Mouse (Mus musculus) embryonic stem cell, embryonic (primary cell): ENCODE measurements around the gene Pla1a.

ENCODE experiments used
- CTCF ChIA-PET, 4 experiments: fragments of 300-600 bp in 2 of 4; fragments of 350-600 bp in 2 of 4; sonication (Branson Sonifier 250); formaldehyde crosslinking; loops; one replicate each; lab custom pipeline; 2022; ENCODE audit warnings: inconsistent platforms in 2 of 4; lab: Charles Lee
- POLR2A ChIA-PET, 4 experiments: fragments of 300-600 bp in 2 of 4; fragments of 350-600 bp in 2 of 4; sonication (Branson Sonifier 250); formaldehyde crosslinking; loops; one replicate each; lab custom pipeline; 2022; ENCODE audit warnings: antibody characterized with exemption in 4 of 4, inconsistent platforms in 1 of 4; lab: Charles Lee

The Pla1a gene

DNA sequence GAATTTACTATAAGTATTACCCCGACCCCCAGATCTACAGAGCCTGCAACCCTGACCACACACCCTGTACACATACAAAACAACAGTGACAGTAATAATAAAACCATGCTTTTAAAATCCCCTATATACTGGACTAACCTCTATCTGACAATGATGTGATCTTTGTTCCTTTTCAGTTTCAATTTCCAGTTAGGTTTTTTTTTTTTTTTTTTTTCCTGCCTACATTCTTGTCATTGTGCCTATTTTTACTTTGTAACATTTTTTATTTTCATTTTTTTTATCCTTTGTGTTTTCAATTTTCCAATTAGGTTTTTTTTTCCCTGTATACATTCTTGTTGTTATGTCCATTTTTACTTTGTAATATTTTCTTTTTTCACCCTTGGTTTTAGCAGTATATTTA lies 7.1 kb downstream of the Pla1a start:
- CTCF ChIA-PET: no interaction called here
- POLR2A ChIA-PET: interaction anchor here in 2 of 4 experiments (0.6 to 5.6 kb wide), 2 partner anchors 10 to 109 kb away, joined by 3 to 41 read pairs; no protein-coding TSS in a partner anchor

DNA sequence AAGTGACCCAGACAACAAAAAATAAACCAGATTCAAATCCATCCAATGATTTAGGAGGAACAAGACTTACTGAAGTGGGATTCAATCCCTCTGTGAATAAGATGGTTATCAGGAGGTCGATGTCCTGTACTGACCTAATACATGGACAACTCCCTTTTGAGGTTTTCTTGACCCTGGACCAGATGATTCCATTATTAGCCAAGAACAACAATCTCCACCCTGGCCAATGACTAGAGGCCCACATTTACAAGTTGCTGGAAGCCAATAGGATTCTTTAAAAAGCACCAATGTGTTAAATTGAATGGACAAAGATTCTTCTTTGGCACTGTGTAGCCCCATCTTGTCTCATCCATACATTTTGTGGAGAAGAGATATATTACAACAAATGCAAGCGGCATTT lies 7.6 kb downstream of the Pla1a start:
- POLR2A ChIA-PET: interaction anchor here in 2 of 4 experiments (0.6 to 2.9 kb wide), 6 partner anchors 8 to 337 kb away, joined by 3 to 12 read pairs (median 4); partner anchors contain the start of genes Gsk3b (in 1 of the 2) and Pla1a (in 1 of the 2)
- CTCF ChIA-PET: no interaction called here

DNA sequence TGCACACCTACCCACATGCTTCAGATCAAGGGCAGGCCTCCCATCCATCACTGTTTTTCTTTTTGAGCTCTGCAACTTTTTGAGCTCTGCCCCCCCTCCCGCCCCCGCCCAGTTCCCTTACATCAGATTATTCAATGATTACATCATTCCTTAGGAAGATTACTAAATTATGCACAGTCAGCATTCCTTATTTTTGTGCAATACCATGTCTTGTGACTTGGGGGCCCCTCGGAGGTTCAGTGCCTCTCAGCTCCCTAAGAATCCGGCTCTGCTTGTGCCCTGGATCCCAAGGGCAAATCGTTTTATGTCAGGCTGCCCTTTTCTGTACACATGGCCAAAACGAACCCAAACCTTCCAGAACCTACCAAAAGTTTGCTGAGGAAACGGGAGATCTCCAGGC lies 18.0 kb downstream of the Pla1a start:
- CTCF ChIA-PET: interaction anchor here in 1 of 4 experiments (1.4 kb wide), 1 partner anchor 15 kb away, joined by 3 read pairs; no protein-coding TSS in a partner anchor
- POLR2A ChIA-PET: interaction anchor here in 3 of 4 experiments (0.6 to 3.8 kb wide), 34 partner anchors 8 to 86 kb away, joined by 3 to 41 read pairs (median 4); partner anchors contain the start of genes Pla1a (in 2 of the 3) and Adprh (in 1 of the 3)

DNA sequence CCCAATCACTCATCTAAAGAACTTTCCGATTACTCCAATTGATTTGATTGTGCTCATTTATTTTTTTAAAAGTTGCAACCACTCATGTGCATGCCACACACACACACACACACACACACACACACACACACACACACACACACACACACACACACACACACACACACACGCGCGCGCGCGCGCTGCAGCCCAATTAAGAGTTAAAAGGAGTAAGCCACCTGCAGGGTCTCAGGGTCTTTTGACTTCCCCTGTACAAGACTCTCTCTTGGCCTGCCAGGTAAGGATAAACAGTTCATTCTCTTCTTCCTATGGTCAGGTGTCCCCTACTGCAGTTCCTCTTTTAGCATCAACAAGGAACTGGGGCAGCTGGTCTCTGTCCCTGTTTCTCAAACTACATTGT lies 24.5 kb downstream of the Pla1a start:
- CTCF ChIA-PET: interaction anchor here in 1 of 4 experiments (0.7 kb wide), 1 partner anchor 37 kb away, joined by 6 read pairs; no protein-coding TSS in a partner anchor

DNA sequence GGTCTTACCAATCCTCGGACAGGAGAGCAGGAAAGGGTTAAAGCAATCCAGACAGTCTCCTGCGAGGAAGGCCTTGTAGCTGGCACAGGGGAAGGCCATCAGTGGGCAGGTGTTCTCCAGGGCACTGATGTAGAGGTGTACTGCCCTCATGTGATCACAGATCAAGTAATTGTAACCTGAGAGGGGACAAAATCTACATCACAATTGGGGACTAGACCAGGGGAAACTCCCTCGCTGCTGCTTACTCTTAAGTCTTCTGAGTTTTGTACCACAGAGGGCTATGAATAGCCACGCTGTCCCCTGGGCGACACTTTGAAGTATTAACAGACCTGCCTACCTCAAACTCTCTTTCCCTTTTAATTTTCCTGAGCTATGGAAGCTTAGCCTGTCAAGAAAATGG lies 25.4 kb downstream of the Pla1a start:
- CTCF ChIA-PET: interaction anchor here in 3 of 4 experiments (0.6 to 1.4 kb wide), 5 partner anchors 13 to 134 kb away, joined by 3 to 6 read pairs (median 4); no protein-coding TSS in a partner anchor
- POLR2A ChIA-PET: interaction anchor here (0.6 to 6.7 kb wide), 63 partner anchors 7 to 319 kb away, joined by 3 to 104 read pairs (median 4); partner anchors contain the start of genes Adprh (in 2 of the 4), Pla1a (in 2 of the 4), Cd80 (in 1 of the 4) and Gsk3b (in 1 of the 4)

More for the DNA sequence above, 24.5 kb downstream of the Pla1a start:
- POLR2A ChIA-PET: interaction anchor here in 3 of 4 experiments (0.9 to 6.7 kb wide), 25 partner anchors 8 to 320 kb away, joined by 3 to 104 read pairs (median 11); partner anchors contain the start of genes Adprh (in 2 of the 3), Gsk3b (in 1 of the 3), Pla1a (in 1 of the 3) and Tmem39a (in 1 of the 3)

DNA sequence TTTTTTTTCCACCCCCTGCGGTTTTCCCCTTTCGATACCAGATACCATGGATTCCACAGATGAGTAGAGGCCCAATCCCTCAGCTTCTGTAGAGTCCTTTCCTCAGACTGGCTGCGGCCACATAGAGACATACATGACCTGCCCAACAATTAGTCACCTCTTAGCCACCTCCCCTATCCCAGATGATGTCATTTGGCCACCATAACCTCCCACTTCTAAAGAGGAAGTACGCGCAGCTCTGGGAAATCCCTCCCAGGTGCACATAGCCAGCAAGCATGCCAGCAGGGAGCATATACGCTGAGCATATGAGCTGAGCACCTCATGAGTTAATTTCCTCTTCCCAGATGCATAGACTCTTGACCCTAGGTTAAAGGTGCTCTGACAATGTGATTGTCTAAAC lies 26.2 kb downstream of the Pla1a start:
- CTCF ChIA-PET: interaction anchor here (0.6 to 1.4 kb wide), 5 partner anchors 12 to 493 kb away, joined by 3 to 5 read pairs (median 3); no protein-coding TSS in a partner anchor
- POLR2A ChIA-PET: interaction anchor here (0.5 to 6.7 kb wide), 66 partner anchors 8 to 318 kb away, joined by 3 to 104 read pairs (median 5); partner anchors contain the start of genes Adprh (in 3 of the 4), Cox17 (in 2 of the 4), Gm21987 (in 2 of the 4) and Maats1 (in 2 of the 4)

DNA sequence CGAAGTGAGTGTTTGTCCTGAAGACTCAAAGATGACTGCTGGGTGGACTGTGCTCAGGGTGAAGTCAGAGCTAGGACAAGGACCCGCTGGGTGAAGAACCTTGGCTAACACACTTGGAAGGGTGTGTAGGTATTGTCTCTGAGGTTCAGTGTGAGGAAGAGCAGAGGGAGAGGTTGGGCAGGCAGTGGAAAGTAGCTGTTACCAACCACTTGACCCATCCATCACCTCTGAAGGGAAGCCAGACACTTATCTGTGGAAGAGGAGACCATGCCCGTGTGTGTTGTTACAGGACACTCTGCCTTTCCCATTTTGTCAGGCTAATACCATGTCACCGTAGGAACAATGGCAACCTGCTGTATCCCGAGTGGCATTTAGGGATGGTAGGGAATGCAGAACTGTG lies 26.7 kb downstream of the Pla1a start:
- ChIA-PET POLR2A (interaction anchor here in 3 of 4 experiments (0.7 to 6.7 kb wide), 52 partner anchors 9 to 318 kb away, joined by 3 to 104 read pairs (median 6); partner anchors contain the start of genes Adprh (in 3 of the 3), Cox17 (in 2 of the 3), Gm21987 (in 2 of the 3) and Maats1 (in 2 of the 3)), CTCF (interaction anchor here in 2 of 4 experiments (0.6 to 1.4 kb wide), 2 partner anchors 61 to 77 kb away, joined by 3 read pairs; no protein-coding TSS in a partner anchor)

DNA sequence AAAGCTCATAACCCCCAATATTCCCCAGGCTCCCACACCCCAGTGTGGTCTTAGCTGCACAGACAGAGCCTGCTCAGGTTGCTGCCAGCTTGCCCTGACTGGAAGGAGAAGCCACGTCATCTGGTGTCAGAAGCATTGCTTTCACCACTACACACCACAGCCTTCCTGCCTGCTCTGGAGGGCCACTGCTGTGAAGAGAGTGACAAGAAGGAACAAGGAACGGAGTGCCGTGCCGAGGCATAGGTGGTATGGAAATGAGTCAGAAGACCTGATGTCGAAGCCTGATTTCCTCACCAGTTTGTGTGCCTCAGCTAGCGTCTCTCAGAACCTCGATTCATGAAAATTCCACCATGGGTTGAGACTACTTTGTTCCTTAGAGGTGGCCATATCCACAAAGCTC lies 29.3 kb downstream of the Pla1a start:
- CTCF ChIA-PET: no interaction called here
- POLR2A ChIA-PET: interaction anchor here in 2 of 4 experiments (0.5 to 6.7 kb wide), 9 partner anchors 8 to 450 kb away, joined by 3 to 104 read pairs (median 3); no protein-coding TSS in a partner anchor

DNA sequence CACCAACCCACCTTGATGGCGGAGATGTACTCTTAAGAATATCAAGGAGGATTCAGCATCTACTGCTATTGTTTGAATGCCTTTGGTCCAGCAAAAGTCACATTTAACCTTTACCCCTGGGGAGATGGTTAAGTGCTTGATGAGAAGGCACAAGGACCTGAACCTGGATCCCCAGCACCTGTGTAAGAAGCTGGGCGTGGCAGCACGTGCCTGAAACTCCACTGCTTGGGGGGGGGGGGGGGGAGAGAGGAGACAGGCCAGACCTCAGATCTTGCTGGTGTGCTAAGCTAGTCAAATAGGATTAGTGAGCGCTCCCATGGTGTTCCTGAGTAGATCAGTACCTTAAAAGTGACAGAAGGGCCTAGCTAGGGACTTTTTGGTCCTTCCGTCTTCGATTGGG lies 31.5 kb downstream of the Pla1a start:
- POLR2A ChIA-PET: interaction anchor here in 2 of 4 experiments (0.6 to 1.5 kb wide), 7 partner anchors 9 to 157 kb away, joined by 3 to 7 read pairs (median 4); partner anchors contain the start of gene Tmem39a (in 1 of the 2)
- CTCF ChIA-PET: no interaction called here

DNA sequence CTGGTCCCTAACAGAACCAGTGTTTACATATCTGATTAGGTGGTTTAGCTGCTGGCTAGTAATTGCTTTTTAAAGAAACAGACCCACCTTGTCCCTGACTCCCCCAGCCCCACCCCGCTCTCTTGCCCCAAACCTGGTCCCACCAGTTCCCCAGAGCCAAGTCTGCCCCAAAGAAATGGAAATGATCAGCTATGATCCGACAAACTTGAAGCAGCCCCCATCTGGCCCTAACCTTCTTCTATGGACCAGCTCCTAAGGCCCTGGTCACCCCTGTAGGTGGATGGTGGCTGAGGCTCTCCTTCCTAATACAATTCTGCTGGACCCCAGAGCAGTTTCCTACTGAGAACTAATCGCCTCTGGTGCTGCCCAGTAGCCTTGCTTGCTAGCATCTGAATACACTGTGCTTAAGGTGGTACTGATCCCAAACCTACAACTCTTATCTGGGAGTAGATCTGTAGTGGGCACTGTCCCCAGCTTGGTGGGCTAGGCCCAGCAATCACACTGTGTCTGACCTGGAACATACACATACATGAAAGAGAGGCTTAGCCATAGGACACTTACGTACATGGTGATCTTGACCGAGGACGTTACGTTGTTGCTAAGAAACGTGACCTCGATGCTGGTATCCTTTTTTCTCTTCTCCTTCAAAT lies 32.5 kb downstream of the Pla1a start:
- ChIA-PET POLR2A (interaction anchor here in 3 of 4 experiments (0.5 to 10.5 kb wide), 27 partner anchors 9 to 311 kb away, joined by 3 to 58 read pairs (median 4); partner anchors contain the start of genes Timmdc1 (in 2 of the 3), Adprh (in 1 of the 3), Cox17 (in 1 of the 3) and Gm21987 (in 1 of the 3)), CTCF (interaction anchor here in 1 of 4 experiments (1.3 kb wide), 1 partner anchor 14 kb away, joined by 3 read pairs; no protein-coding TSS in a partner anchor)

DNA sequence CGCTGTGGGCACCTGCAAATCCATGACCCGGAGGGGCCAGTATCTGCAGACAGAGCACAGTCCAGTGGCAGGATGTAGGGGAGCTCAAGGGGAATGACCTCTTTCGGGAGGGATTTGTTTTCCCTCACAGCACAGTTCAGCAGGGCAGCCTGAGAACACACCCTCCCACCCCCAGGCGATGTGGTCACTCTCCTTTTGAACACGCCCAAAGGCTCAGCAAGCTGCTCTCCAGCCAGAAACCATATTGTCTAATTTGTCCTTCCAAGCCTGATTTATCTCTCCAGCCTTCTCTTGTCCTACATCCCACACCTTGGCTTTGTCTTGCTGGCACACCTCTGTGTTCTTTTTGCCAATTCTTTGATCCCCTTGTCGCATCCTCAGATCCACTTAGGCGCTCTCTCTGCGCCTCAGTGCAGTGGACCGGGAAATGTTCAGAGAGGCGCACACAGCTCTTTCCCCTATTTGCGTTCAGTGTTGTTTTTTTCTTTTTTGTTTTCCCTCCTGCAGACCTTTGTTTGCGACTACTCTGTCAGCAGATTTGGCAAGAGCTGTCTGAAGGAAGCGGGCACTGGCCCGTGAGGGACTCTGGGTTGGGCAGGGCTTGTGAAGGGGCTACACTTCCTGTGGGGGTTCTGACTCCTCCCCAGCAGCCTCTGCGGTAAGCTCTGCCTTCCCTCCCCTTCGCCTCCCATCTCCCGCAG lies 33.3 kb downstream of the Pla1a start:
- POLR2A ChIA-PET: interaction anchor here (0.5 to 10.5 kb wide), 31 partner anchors 6 to 311 kb away, joined by 3 to 97 read pairs (median 4); partner anchors contain the start of genes Timmdc1 (in 2 of the 4), Adprh (in 1 of the 4), Cox17 (in 1 of the 4) and Gm21987 (in 1 of the 4)
- CTCF ChIA-PET: interaction anchor here in 1 of 4 experiments (1.3 kb wide), 1 partner anchor 15 kb away, joined by 3 read pairs; no protein-coding TSS in a partner anchor

DNA sequence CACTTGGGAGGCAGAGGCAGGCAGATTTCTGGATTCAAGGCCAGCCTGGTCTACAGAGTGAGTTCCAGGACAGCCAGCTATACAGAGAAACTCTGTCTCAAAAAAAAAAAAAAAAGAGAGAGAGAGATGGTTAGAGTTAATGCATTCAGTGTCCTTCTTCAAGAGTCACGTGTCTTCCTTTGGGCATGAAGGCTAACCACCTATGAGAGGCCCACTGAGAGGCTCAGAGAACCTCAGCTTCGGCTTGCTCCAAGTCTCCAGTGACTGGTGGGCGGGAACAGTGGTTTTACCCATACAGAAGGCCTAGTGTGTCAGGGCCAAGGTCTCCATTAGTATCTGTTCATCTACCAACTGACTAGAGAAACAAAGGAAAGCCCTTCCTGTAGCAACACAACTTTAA lies 33.9 kb downstream of the Pla1a start:
- CTCF ChIA-PET: no interaction called here
- POLR2A ChIA-PET: interaction anchor here in 2 of 4 experiments (0.6 to 10.5 kb wide), 20 partner anchors 7 to 1467 kb away, joined by 3 to 97 read pairs (median 6); partner anchors contain the start of genes Cd80 (in 1 of the 2), Cox17 (in 1 of the 2), Gm21987 (in 1 of the 2) and Timmdc1 (in 1 of the 2)

DNA sequence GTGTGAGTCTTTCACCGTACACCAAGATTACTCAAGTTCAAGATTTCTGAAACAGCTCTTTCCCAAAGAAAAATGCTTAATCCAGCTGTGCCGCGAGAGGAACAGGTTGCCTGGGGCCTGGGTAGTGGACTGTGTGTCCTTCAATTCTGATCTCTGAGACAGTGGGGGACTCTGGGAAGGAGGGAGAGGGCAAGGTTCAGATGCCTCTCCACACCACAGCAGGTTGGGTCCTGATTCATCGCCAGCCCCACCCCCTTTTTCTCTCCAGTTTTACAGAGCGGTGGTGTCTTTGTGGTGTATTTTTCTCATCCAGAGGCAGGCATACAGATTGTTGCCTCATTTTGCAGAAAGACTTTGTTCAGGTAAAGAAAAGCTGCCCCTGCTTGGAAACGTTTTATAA lies 34.7 kb downstream of the Pla1a start:
- POLR2A ChIA-PET: interaction anchor here in 2 of 4 experiments (0.5 to 10.5 kb wide), 9 partner anchors 8 to 1468 kb away, joined by 3 to 104 read pairs (median 6); partner anchors contain the start of gene Cd80 (in 1 of the 2)
- CTCF ChIA-PET: no interaction called here

DNA sequence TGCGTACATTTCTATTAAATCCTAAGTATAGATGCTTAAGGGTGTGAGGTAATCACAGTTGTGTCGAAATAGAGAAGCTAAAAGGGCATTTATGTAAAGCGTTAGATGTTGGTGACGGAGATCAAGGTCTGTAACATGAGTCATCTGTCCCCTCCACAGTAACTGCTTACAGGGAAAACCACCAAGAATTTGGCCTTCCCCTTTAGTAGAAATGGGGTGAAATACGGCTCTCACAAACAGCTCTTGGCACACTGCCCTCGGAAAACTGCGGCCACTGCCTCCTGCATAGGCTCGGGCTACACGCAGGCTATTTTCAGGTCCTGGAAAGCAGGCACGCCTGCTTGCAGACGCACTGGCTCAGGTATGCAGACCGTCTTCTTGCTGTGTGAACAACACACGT lies 36.8 kb downstream of the Pla1a start:
- ChIA-PET CTCF (interaction anchor here in 1 of 4 experiments (0.6 kb wide), 1 partner anchor 87 kb away, joined by 3 read pairs; no protein-coding TSS in a partner anchor), POLR2A (interaction anchor here in 3 of 4 experiments (0.6 to 10.5 kb wide), 17 partner anchors 10 to 147 kb away, joined by 3 to 104 read pairs (median 7); partner anchors contain the start of genes Cox17 (in 1 of the 3), Gm21987 (in 1 of the 3) and Maats1 (in 1 of the 3))

DNA sequence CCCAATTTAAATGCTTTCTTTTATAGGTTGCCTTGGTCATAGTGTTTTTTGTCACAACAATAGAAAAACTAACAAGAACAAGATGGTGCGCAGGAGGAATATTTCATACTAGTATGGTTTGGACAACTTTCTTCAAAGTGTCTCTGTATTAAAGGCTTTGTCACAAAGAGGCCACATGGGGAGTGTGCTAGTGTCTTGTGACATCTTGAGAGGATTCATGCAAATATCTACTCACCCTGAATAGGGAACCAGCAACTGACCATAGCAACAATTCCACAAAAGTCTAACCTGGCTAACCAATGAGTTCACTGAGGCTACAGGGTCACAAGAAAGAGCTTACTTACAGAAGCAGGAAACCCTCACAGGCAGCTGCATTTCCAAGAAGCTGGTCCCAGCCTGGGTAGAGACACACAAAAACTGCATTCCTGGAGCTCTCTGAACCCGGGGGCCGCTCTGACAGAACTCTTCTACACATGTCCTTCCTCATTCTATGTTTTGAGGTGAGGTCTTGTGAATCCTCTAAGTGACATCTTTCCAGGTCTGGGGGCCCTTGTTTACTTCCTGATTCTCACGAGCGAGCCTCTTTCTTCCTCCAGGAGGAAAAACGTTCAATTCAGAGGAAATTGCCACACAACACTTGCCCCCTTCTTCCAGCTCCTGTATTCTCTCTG lies 37.8 kb downstream of the Pla1a start:
- POLR2A ChIA-PET: interaction anchor here (0.6 to 10.5 kb wide), 32 partner anchors 11 to 307 kb away, joined by 3 to 104 read pairs (median 4); partner anchors contain the start of genes Adprh (in 2 of the 4), Cox17 (in 1 of the 4), Gm21987 (in 1 of the 4) and Gsk3b (in 1 of the 4)

DNA sequence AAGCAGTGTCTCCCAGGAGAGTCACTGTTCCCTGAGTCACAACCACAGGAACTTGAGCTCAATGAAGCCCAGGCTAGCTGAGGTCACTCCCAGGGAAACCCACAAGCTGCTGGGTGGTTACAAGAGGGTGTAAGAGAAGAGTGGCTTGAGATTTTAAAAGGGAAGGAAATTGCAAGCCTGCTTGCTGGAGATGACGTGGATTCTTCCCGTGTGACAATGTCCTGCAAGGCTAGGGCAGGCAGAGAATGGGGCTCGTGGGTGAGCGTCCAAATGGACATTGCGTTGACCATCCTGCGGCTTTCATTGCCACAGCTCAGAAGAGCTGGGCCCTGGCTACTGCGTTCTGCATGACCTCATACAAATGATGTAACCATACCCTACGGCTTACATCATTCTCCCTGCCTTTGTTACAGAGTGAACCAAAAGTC lies 38.7 kb downstream of the Pla1a start:
- ChIA-PET CTCF (interaction anchor here in 1 of 4 experiments (0.5 to 0.6 kb wide), 2 partner anchors 714 to 1358 kb away, joined by 4 read pairs; no protein-coding TSS in a partner anchor), POLR2A (interaction anchor here (0.6 to 10.5 kb wide), 38 partner anchors 9 to 306 kb away, joined by 3 to 104 read pairs (median 4); partner anchors contain the start of genes Adprh (in 3 of the 4), Cox17 (in 2 of the 4), Gm21987 (in 2 of the 4) and Gsk3b (in 1 of the 4))

More for the DNA sequence above, 37.8 kb downstream of the Pla1a start:
- CTCF ChIA-PET: interaction anchor here in 2 of 4 experiments (0.6 kb wide), 2 partner anchors 12 to 88 kb away, joined by 3 read pairs; no protein-coding TSS in a partner anchor
